Mouse (Mus musculus) adipocyte (in vitro differentiated cells): ENCODE measurements at regions not wholly inside any gene's neighbourhood (a gene's known extent, or its start where the extent isn't known, plus 50 kb on each side); places are given as distances from the start of the nearest gene placed in this dataset.

ENCODE experiments used
- DNase-seq: peaks from one replicate; pipeline ENCODE4 v3.0.0-alpha.2; 2016; ENCODE audit warnings: low spot score

DNA sequence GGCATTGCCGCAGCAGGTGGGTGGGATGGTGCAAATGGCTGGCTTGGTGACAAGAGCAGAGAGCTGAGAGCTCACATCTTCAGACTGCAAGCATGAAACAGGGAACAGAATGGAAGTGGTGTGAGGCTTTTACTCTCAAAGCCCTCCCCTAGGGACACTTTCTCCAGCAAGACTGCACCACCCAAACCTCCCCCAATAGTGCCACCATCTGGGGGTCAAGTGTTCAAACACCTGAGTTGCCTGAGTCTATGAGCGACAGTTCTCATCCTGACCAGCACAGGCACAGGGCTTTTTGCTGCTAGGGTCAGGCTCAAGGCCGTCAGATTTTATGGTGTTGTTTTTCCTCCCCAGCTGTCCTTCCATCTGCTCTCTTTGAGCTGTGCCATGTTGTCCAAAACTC lies 337.9 kb upstream of the Eif4g2 start:
- DNase-seq: no peak

DNA sequence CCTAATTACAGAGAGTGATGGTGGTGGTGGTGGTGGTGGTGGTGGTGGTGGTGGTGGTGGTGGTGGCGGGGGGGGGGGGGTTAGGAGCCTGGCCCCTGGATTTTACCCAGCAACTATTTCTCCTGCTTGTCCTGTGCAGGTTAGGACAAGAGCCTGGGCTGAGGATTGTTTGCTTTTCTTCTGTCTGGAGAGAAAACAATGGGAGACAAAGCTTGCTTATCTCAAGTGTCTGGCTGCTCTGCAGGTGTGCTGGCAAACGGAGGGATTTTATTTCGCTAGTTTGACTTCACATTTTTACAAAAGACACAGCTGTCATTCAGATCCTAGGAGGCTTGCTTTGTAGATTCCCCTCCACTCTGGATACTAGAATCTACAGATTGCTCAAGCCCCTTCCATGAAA lies 334.9 kb upstream of the Eif4g2 start:
- no peak for DNase-seq

DNA sequence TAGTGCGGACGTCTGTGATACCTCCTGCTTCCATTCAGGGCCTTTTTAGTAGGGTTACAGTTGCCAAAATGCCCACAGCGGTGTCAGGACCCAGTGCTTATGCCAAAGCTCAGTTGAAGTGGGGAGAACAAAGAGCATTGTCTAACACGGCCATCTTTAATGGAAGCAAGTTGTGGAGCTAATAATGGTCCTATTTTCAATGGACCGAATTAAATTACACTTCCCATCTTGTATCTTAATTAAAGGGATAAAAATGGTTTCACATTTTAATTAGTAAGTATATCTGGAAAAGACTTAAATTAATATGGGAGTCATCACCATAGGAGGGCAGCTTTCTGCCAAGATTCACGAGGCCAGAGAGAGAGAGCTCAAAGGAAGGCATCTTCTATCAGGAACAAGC lies 333.2 kb upstream of the Eif4g2 start:
- DNase-seq: no peak

GRCm38 (mm10) chr7:111413745-111414144 lies 330.9 kb upstream of the Eif4g2 start:
- DNase-seq: peak; percentile 12

GRCm38 (mm10) chr7:111412957-111413356 lies 330.1 kb upstream of the Eif4g2 start:
- no peak for DNase-seq

DNA sequence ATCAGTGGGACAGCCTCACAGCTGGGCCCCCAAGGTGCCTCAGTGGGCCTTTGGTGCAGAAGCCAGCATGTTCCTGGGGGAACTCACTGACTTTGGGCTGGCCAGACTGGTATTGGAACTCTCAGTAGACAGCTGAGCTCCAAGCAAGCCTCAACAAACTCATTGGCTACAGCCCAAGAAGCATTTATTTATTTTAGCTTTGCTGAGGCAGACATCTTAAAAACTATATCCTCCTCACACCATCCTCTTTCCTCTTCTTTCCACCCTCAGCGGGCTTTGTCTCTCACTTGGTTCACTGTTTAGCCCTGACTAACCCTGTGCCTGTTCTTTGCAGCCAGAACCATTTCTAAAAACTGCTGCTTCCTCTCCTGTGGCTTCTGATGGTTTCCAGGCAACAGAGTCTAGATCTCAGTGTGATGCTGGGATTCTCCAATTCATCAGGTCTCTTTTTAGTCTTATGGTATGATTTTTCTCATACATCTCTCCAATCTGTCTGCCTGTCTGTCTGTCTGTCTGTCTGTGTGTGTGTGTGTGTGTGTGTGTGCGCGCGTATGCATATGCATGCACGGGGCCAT lies 328.6 kb upstream of the Eif4g2 start:
- no peak for DNase-seq

GRCm38 (mm10) chr7:111395972-111396371 lies 313.1 kb upstream of the Eif4g2 start:
- DNase-seq: no peak

DNA sequence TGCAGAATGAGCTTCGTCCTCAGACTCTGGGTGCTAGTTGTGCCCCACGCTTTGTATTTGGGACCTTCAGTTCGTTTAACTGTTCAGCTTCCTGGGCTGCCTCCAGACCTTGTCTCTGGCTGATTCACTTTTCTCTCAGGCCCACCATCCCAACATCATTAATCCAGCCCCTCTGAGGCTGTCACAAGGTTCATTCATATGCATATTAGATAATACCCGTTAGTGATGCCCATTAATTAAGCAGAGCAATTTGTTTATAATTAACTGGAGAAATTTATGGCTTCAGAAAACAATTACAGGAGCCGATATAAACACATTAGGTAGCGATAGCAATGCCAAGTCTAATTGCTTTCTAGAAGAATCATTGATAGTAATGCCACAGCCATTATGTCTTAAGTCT lies 312.3 kb upstream of the Eif4g2 start:
- DNase-seq: no peak

DNA sequence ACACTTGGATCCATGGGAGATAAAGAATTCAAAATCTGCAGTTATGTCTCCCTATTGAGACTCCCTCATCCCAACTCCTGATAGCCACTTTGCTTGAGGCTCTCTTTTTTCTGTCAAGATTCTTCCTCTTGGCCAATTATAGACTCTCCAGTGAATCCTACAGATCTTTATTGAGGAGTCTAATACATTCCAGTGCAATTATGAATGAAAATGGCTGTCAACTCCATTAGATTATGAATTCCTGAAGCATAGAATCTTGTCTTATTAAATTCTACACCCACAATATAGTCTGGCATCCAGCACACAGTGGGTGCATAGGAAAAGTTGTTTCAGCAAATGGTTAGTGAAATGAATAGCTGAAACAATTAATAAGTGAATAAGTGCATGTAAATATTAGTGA lies 311.0 kb upstream of the Eif4g2 start:
- no peak for DNase-seq

DNA sequence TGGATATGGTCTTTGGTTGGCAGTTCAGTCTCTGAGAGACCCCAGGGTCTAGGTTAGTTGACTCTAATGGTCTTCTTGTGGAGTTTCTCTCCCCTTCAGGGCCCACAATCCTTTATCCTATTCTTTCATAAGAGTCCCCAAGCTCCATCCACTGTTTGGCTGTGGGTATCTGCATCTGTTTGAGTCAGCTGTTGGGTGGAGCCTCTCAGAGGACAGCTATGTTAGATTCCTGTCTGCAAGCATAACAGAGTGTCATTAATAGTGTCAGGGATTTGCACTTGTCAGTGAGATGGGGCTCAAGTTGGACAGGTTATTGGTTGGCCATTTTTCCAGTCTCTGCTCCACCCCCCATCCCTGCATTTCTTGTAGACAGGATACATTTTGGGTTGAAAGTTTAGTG lies 306.9 kb upstream of the Eif4g2 start:
- DNase-seq: no peak

- DNase-seq: no peak
Measured at GRCm38 (mm10) chr7:111374534-111374933, 291.7 kb upstream of the Eif4g2 start.

DNA sequence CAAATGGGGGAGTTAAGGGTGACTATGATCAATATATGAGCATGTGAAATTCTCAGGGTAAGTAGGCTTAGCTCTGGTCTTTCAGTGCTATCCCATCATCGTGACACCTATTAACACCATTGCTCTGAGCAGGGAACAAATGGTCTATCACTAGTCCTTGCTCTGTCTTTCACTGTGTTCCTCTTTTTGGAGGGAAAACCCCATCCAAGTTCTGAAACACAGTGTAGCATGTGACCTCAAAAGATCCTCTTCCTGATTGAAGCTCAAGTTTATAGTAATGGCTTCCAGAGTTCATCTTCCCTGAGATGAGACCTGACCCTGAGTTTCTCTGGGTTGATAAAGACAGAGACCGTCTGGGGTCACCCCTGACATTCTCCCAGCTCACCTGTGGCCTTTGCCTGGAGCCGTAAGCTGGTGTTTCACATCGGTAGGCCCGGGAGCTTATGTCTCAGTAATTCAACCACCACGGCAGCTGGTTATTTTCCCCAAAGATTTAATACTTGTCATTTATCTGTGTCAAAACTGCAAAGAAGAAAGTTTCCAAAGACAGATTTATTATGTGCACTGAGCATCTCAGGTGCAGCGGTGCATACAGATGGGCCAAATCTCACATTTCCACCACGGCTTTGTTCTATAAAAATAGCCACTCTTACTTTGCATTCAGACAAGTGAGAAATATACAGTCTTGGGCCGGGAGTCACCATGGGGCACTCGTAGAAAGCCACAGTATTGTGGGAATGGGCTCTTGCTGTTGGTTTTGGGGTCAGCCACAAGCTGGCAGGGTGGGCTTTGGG lies 290.7 kb upstream of the Eif4g2 start:
- DNase-seq: no peak

GRCm38 (mm10) chr7:111370421-111370887 lies 287.6 kb upstream of the Eif4g2 start:
- DNase-seq: peak; percentile 94

DNA sequence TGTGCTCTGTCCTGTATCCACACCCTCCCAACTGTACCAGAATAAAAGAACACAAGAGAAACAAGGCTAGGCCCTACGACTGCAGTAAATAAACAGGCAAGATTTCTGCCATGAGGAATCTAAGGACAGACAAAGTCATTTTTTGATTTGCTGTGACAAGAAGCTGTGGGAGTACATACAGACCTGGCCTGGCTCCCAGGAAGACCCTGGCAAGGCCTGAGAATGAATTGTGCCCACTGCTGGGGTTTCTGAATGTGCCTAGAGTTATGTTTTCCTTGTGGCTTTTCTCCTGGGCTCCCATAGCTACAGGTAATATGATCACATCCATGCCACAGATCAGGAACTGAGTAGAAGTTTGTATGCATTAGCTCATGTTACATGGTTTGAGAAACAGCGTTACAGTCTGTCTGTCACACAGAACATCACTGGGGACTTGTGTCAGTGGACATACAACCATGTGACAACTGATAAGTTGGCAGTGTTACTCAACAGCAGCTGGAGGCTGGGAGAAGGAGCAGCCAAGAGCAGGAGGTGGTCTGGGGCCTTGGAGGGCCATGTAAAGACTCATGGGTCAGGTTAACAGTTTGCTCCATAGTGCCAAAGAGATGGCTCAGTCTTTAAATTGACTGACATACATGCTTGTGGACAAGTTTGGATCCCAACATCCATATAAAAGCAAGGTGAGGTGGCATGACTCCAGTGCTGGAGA lies 285.6 kb upstream of the Eif4g2 start:
- DNase-seq: no peak

DNA sequence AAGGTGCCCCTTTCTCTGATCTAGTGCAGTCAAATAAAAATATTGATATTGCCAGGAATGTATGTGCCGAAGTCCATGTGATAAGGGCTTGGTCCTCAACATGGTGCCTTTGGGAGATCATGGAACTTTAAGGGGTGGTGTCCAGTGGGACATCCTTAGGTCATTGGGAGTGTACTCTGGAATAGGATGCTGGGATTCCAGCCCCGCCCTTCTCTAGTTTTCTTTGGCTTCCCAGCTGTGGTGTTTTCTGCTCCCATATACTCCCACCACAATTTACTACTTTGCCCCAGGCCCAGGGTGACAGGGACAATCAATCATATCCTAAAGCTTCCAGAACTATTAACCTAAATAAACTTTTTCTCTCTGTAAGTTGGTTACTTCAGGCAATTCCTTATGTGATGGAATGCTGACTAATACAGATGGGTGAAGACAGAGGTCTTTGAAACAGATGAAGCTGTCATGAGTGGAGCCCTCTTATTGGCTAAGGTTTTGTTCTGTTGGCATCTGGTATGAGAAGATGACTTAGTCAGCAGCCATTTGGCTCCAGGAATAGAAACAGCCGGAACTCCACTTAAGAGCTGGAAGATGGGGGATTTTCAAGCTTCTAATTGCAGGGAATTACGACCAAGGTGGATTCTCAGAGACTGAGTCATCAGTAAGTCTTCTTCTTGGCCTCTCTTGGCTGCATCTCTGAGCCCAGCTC lies 284.3 kb upstream of the Eif4g2 start:
- DNase-seq: no peak

GRCm38 (mm10) chr7:111365384-111365783 lies 282.6 kb upstream of the Eif4g2 start:
- peak; percentile 25 for DNase-seq

- no peak for DNase-seq
Measured at GRCm38 (mm10) chr7:111363206-111363605, 280.4 kb upstream of the Eif4g2 start.

DNA sequence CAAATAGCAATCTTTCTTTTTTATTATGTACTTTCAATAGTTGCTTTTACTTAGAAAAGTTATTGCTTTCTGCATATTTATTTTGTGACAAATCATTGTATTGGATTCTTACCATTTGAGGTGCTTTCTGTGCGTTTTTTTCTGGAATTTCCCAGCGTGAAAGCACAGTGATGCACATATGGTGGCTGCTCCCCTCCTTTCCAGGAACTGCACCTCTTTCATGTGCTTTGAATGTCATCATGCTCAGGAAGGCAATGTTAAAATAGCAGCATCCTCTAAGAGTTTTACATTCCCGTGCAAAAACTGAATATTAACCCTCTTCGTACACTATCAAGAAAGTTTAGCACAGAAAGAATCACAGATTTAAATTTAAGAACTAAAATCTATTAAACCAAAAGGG lies 279.8 kb upstream of the Eif4g2 start:
- DNase-seq: no peak

DNA sequence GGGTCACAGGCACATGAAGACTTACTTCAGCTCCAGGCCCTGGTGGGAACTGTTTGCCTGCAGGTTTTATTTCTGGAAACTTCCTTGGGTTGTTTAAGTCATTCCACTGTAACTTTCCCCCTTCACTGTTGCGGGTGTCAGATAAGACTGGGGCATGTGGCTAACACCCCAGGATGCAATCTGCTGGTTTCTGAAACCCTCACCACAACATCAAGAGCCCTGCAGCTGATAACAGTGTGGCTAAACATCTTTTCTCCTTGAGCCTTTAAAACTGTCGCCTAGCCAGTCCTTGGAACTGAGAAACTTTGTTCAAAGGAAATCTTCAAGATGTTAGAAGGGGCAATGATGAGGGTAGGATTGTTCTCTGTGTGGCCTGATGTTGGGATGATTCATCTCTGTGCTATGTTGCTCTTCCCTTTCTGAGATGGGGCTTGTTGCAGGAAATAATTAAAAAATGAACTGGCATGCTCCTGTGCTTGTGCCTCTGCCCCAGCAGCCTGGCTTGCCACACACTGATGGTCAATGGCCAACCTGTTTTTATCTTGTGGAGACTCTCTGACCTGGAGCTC lies 272.3 kb upstream of the Eif4g2 start:
- DNase-seq: no peak

DNA sequence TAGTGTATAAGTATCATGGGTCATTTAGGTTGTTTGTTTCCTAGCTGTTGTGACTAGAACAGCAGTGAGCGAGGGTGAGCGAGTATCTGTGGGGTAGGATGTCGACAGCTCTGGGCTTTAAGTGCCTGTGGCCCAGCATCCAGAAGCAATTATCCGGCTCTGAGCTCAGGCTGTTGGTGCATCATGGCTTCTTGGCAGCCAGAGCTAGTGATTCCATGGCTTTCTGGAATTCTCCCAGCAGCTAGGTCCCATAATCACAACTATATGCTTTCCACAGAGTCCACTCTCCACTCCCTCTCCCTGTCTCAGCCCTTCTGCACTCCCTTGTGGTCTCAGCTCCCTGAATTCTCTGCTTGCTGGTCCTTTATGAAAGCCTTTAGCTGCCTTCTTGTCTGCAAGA lies 271.2 kb upstream of the Eif4g2 start:
- DNase-seq: no peak

- DNase-seq: peak; percentile 52
Measured at GRCm38 (mm10) chr7:111352176-111352575, 269.3 kb upstream of the Eif4g2 start.

- DNase-seq: no peak
Measured at GRCm38 (mm10) chr7:111345117-111345516, 262.3 kb upstream of the Eif4g2 start.
